Mouse (Mus musculus): ENCODE measurements around the gene Ccdc174.
"Not testable (repeated sequence)": the region's sequence is repeated elsewhere in the genome, so short reads cannot be mapped to it uniquely, and the experiment has no call there.

DNA sequence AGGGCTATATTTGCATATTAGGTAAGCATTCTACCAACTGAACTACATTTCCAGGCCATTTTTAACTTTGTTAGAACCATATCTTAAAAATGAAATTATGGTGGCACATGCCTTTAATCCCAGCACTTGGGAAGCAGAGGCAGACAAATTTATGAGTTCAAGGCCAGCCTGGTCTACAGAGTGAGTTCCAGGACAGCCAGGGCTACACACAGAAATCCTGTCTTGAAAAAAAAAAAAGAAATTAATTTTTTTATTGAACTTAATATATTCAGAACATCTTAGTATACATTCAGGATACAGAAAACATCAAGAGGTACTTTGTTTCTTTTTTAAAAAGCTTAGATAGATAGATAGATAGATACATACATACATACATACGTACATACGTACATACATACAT, 24.7 kb downstream of the Ccdc174 start, which contains the start of gene 4930590J08Rik:
- not testable (repeated sequence) for TF ChIP-seq CTCF (IDR thresholded peaks at IDR 0.05; ENCODE audit: low read depth, low read length); GATA1 (IDR thresholded peaks at IDR 0.05; ENCODE audit: borderline replicate concordance, low read length); GATA2 (IDR thresholded peaks at IDR 0.05; ENCODE audit: borderline replicate concordance, low read depth, low read length)
